Mouse (Mus musculus) thymus, adult 2 months (tissue): ENCODE results near the gene Xbp1.

Experiments
- CTCF ChIP-seq: fragments of 200-500 bp; IDR thresholded peaks from 2 replicates; pipeline ENCODE4 v1.5.1; 2012; ENCODE audit warnings: mild to moderate bottlenecking, control low read depth, low read length, moderate library complexity, borderline replicate concordance; ENCODE audit not compliant: control insufficient read depth, poor library complexity, insufficient read depth; ENCODE audit errors: extremely low read depth
- POLR2A ChIP-seq: fragments of 200-500 bp; IDR thresholded peaks from 2 replicates; pipeline ENCODE4 v1.6.1; 2012; ENCODE audit warnings: mild to moderate bottlenecking, low read length, control low read depth, moderate library complexity; ENCODE audit not compliant: control insufficient read depth, poor library complexity, insufficient read depth; ENCODE audit errors: extremely low read depth

GRCm38 (mm10) chr11:5514091-5514490 lies 6.4 kb upstream of the Xbp1 start:
- no peak for TF ChIP-seq CTCF
- no peak for TF ChIP-seq POLR2A
